Mouse (Mus musculus) cerebellum, postnatal 25 days (tissue): ENCODE measurements around the gene Pgap2.

Experiments
- DNase-seq, 2 experiments: peaks; one replicate each; pipeline ENCODE4 v3.0.0; 2021; ENCODE audit warnings: mixed read lengths in 2 of 2

Pgap2 gene

GRCm38 (mm10) chr7:102209756-102210721 is at the start of gene Pgap2, which contains the start of gene Nup98:
Gene Pgap2 (plus strand): TSS chr7:102210208.
Gene Nup98 (minus strand): TSS chr7:102210176.
- DNase-seq, result peak; percentile 99 to 100

- no peak for DNase-seq
These were observed 39.7 kb upstream of the Pgap2 start for GRCm38 (mm10) chr7:102170300-102170699.

- DNase-seq, result no peak
These were observed 26.2 kb upstream of the Pgap2 start for GRCm38 (mm10) chr7:102183849-102184248.

- no peak for DNase-seq
These were observed 17.7 kb upstream of the Pgap2 start for GRCm38 (mm10) chr7:102192356-102192755.

GRCm38 (mm10) chr7:102200576-102200975 is 9.4 kb upstream of the Pgap2 start:
- DNase-seq, result no peak

- no peak for DNase-seq
These were observed 8.8 kb upstream of the Pgap2 start for GRCm38 (mm10) chr7:102200996-102201785.

- DNase-seq, result no peak
These were observed 5.6 kb upstream of the Pgap2 start for GRCm38 (mm10) chr7:102204296-102204857.

- DNase-seq, result no peak
These were observed 4.4 kb upstream of the Pgap2 start for GRCm38 (mm10) chr7:102205646-102206045.

GRCm38 (mm10) chr7:102208806-102209363 is 1.1 kb upstream of the Pgap2 start:
- no peak for DNase-seq

GRCm38 (mm10) chr7:102211071-102211470 is 1.1 kb downstream of the Pgap2 start:
- no peak for DNase-seq

- no peak for DNase-seq
These were observed 11.9 kb downstream of the Pgap2 start for GRCm38 (mm10) chr7:102221899-102222298.

GRCm38 (mm10) chr7:102222336-102222735 is 12.3 kb downstream of the Pgap2 start:
- peak; percentile 29 to 70 for DNase-seq

GRCm38 (mm10) chr7:102222830-102223556 is 13.0 kb downstream of the Pgap2 start:
- peak; percentile 64 to 75 for DNase-seq

- DNase-seq, result peak in 1 of 2 experiments; percentile 24
These were observed 14.1 kb downstream of the Pgap2 start for GRCm38 (mm10) chr7:102223883-102224738.

GRCm38 (mm10) chr7:102226051-102226450 is 16.0 kb downstream of the Pgap2 start:
- DNase-seq, result no peak

- DNase-seq, result no peak
These were observed 18.2 kb downstream of the Pgap2 start for GRCm38 (mm10) chr7:102228049-102228670.

- DNase-seq, result no peak
These were observed 19.8 kb downstream of the Pgap2 start for GRCm38 (mm10) chr7:102229814-102230213.

GRCm38 (mm10) chr7:102233059-102233458 is 23.1 kb downstream of the Pgap2 start:
- no peak for DNase-seq

- DNase-seq, result no peak
These were observed 28.8 kb downstream of the Pgap2 start for GRCm38 (mm10) chr7:102238686-102239286.

GRCm38 (mm10) chr7:102239591-102239990 is 29.6 kb downstream of the Pgap2 start:
- DNase-seq, result no peak
